Mouse (Mus musculus): ENCODE data around the gene Scaf8.
"Not testable (repeated sequence)": the region's sequence is repeated elsewhere in the genome, so short reads cannot be mapped to it uniquely, and the experiment has no call there.

Gene Scaf8

DNA sequence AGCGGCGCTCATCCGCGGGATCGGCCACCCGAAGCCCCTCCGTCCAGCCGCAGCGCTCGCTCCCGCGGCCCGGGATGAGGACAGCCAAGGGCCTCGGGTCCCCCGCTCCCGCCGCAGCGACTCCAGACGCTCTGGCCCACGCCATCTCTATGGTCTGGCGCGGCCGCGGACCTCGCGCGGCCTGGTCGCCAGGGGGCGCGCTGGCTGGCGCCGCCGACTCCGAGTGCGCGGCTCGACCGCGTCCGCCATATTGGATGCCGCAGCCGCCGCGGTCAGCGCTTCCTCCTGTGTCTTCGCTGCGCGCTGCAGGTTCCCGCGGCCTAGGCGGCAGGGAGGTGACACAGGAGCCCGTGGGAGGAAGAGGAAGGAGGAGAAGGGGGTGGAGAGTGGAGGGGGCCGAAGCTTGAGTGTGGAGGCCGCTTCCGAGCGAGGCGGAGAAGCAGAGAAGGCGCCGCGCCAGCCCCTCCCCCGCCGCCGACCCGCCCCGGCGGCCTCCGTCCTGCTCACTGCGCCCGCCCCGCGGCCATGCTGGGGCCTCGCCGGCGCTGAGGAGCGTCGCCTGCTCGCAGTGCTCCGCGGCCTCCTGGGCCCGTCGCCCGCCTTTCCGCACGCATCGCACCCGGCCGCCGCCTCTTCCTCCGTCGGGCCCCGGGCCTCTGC lies at the start of gene Scaf8:
Scaf8 (plus strand) TSS at position 253 of the 660 bp plus-strand sequence.
- DNase-seq, result peak; percentile 96

GRCm38 (mm10) chr17:3075166-3075872 lies 39.5 kb upstream of the Scaf8 start:
- no peak for DNase-seq

DNA sequence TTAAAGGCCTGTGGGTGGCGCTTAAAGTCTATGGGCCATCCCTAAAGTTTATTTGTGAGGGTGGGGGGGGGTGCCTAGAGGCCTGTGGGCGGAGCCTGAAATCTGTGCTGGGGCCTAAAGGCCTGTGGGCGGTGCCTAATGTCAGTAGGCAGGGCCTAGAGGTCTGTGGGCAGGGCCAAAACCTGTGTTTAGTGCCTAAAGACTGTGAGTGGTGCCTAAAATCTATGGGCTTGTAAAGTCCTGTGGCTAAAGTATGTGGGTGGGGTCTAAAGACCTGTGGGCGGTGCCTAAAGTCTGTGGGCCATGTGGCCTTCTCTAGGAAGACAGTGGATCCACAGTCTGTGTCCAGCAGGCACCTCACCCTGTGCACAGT lies 38.9 kb upstream of the Scaf8 start:
- DNase-seq, result no peak

DNA sequence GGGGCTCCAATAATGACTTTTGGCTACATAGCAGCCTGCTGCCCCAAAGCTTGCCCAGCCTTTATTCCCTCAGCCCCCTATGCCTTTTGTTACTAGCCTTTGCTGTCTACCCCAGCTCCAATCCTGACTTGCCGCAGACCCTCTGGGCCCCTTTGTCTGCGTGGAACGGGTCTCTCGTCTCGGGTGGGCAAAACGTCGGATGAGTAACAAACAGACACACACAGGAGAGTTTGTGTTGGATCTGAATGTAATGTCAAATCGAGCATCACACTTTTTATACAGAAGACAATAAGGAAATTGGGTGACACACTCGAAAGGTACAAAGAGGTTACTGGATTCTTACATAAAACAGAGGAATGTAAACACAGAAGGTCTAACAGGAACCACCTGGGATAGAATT lies 36.8 kb upstream of the Scaf8 start:
- DNase-seq, result not testable (repeated sequence)

DNA sequence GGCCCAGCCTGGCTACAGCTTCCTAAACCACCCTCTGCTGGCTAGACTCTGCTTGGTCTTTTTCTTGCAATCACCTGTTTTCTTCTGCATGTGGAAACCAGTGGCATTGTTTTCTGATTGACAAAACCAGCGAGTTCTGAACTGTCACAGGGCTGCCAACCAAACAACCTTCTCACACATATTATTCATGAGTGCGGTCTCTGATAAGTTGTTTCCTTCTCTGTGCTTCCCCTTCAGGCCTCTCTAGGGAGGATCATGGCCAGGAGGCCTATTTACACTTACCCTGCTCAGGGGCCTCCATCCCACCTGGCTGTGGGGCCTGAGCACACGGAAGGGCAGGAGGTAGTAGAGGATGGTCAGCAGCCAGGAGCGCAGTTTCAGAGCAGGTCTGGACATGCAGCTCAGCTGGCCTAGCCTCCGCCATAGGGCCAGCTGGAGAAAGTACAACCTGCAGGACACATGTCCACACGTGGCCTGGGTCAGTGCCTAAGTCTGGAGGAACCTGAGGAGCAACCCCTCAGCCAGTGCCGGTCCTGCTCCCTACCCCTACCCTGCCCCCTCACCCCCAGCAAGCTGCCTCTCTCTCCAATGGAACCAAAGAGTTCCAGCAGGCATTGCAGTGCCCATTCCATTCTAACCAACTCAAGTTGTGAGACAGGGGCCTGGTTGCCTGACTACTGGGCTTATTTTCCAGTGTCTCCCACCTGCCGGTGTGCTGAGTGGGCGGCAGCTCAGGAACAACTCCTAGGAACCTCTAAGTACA lies 34.0 kb upstream of the Scaf8 start:
- not testable (repeated sequence) for DNase-seq

- DNase-seq, result peak in 1 of 2 experiments; percentile 84
Observed at GRCm38 (mm10) chr17:3081512-3082100, 33.2 kb upstream of the Scaf8 start.

GRCm38 (mm10) chr17:3082125-3082755 lies 32.5 kb upstream of the Scaf8 start:
- DNase-seq, result peak; percentile 40 to 52

DNA sequence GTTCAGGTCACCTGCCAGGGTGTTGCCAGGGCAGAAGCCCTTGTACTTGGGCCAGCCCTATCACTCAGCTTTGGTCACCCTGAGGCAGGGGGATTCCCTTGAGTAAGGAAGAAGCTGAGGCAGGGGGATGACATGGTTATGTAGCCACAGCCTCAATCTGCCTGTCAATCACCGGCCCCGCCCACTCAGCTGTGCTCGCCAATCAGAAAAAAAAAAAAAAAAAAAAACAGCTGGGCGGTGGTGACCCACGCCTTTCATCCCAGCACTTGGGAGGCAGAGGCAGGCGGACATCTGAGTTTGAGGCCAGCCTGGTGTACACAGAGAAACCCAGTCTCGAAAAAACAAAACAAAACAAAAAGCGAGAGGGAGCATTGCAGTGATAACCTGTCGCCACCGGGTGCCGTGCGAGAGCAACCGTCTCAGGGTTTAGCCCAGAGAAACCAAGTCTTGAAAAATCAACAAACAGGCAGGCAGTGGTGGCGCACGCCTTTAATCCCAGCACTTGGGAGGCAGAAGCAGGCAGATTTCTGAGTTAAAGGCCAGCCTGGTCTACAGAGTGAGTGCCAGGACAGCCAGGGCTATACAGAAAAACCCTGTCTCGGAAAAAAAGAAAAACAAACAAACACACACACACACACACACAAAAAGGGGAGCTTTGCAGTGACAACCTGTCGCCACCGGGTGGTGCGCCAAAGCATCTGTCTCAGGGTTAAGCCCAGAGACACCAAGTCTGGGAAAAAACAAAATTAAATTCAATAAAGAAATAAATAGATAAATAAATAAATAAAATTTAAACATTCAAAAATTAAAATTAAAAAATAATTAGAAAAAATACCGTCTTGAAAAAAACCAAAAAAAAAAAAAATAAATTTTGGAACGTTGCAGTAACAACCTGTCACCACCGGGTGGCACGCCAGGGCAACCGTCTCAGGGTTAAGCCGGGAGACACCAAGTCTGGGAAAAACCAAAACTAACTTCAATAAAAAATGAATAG lies 31.7 kb upstream of the Scaf8 start:
- peak; percentile 69 to 70 for DNase-seq

- DNase-seq, result peak; percentile 96
Observed at GRCm38 (mm10) chr17:3083886-3084550, 30.8 kb upstream of the Scaf8 start.

DNA sequence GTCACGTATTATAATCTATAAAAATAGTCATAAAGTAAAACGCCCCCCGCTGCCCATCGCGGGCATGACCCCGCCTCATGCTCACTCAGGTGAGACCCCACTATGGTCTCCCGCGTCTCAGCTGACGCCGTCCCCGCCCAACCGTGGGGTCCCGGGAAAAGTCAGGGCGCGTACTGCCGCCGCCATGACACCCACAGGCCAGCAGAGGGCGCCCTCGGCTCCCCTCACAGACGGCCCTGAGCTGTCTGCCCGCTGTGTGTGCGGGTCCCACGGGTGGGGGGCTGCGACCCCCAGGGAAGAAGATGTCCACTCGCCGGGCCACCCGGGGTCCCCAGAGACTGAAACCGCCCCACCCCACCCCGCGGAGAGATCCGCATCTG lies 30.2 kb upstream of the Scaf8 start:
- peak; percentile 78 to 85 for DNase-seq

- DNase-seq, result no peak
Observed at GRCm38 (mm10) chr17:3085152-3085551, 29.6 kb upstream of the Scaf8 start.

- DNase-seq, result no peak
Observed at GRCm38 (mm10) chr17:3092682-3093081, 22.1 kb upstream of the Scaf8 start.

- not testable (repeated sequence) for DNase-seq
Observed at GRCm38 (mm10) chr17:3099273-3099672, 15.5 kb upstream of the Scaf8 start.

- DNase-seq, result peak in 1 of 2 experiments; percentile 33
Observed at GRCm38 (mm10) chr17:3102336-3103165, 12.2 kb upstream of the Scaf8 start.

DNA sequence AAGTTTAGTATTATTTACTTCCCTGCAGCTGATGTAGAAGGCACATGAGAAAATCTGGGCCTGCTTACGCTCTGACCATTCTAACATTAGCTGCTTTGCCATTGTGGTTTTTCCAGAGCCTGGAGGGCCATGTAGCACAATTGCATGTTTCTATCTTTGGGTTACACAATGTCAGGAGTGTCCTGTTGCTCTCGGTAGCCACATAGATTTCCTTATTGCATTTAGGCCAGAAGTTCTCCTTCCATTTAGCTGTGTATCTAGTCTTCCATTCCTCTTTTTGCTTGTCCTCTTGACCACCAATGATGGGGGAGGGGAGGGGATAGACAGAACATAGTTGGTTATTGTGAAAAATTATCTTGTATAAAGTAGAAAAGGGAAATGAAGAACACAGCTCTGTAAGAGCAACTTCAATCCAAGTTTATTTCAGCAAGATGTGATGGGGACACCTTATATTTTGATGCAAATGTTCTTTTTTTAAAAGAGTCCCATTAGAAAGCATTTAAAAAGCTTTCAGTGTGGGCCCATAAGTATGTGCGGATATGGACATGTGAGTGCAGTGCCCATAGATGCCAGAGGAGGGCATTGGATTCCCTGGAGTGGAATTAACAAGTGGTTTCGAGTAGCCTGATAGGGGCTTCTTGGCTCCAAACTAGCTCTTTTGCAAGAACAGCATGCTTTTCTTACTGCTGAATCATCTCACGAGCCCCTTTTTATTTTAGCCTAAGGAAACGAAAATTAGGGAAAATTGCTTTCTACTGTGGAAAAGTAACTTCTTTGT lies 10.4 kb upstream of the Scaf8 start:
- DNase-seq, result no peak

DNA sequence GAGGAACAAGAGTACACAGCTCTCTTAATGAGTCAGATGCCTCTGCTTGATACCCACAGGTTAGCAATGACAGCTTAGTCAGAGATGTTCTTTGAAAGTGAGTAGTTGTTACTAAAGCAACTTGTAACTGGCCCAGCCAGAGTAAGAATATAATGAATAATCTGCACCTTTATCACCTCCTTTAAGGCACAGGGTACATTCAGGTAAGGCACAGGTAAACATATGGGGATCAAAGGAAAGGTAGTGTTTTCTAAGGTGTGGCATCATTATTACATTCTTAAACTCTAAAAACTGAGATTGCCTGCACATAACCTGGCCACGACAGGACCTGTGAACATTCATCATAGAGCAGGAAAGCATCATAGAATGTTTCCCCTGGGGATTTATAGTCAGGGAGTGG lies 9.8 kb upstream of the Scaf8 start:
- DNase-seq, result no peak

DNA sequence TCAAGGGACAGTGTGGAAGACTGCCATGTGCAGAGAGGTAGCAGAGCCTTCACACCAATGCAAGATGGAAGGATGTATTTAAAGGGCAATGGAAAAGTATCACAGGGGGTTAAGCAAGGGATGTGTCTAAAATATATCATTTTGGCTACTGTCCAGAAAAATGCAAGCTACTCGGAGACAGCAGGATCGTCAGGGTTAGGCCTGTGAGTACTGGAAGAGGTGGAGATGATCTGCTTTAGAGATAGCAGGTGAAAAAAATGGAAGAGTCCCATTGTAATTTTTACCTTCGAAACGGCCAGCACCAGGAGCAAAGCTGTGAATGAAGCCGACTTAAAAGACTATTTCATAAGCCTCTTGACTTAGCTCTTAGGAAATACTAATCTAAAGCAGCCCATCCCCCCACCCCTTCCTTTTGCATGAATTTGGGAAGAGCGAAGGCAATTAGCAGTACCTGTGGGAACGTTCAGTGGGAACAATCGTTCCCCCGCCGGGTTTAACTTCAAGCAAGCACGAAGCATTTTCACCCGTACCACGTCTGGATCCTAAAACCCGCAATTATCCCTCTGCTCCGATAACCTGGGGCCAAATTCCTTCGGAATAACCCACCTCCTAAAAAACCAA lies 925 bp upstream of the Scaf8 start:
- DNase-seq, result no peak

DNA sequence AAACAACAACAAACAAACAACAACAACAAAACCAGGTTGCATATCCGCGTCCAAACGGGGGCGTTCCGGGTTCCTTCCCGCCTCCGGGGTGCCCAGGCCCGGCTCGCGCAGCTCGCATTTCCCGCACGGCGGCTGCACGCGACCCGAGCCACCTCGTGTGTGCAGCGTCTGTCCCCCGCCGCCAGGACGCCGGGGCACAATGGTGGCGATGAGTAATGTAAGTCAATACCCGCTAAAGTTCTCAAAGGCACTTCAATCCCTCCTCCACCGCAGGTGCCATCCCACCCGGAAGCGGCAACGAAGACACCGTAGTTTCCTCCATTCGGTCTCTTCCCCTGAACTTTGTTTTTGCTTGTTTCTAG lies 433 bp upstream of the Scaf8 start:
- no peak for DNase-seq

All from cerebellum, postnatal 25 days (tissue).